Mouse (Mus musculus) C2C12 (cell line): ENCODE data around the gene Ccnd3. TPM values are rescaled to one million over a fixed set of nuclear protein-coding genes. Genes with fewer than 3 reads are reported as not detected.

ENCODE experiments used
- H3K27me3 ChIP-seq: one replicate; pipeline ENCODE4 v1.6.1; 2011; ENCODE audit not compliant: control insufficient read depth, insufficient read depth, insufficient read length
- H3K36me3 ChIP-seq: one replicate; pipeline ENCODE4 v1.6.1; 2011; ENCODE audit not compliant: control insufficient read depth, insufficient read depth
- H3K4me3 ChIP-seq: one replicate; pipeline ENCODE4 v1.5.1; 2011; ENCODE audit warnings: mild to moderate bottlenecking, control low read depth; ENCODE audit not compliant: poor library complexity, insufficient read depth, severe bottlenecking
- H3K79me2 ChIP-seq: one replicate; pipeline ENCODE4 v1.6.1; 2011; ENCODE audit not compliant: control insufficient read depth, insufficient read depth
- H3K79me3 ChIP-seq: one replicate; pipeline ENCODE4 v1.6.1; 2011; ENCODE audit warnings: low read depth, control low read depth
- H3ac ChIP-seq: one replicate; pipeline ENCODE3; 2011; ENCODE audit warnings: low read depth; ENCODE audit not compliant: control insufficient read depth, insufficient read length
- CEBPB ChIP-seq: IDR thresholded peaks from one replicate; pipeline ENCODE4 v1.6.1; 2011; ENCODE audit warnings: low read depth, mild to moderate bottlenecking, control low read depth, moderate library complexity
- CTCF ChIP-seq: IDR thresholded peaks from one replicate; pipeline ENCODE4 v1.5.1; 2011; ENCODE audit not compliant: control insufficient read depth, insufficient read depth, insufficient read length
- FOSL1 ChIP-seq: IDR thresholded peaks from one replicate; pipeline ENCODE4 v1.8.0; 2011; ENCODE audit warnings: mild to moderate bottlenecking, low read length; ENCODE audit not compliant: poor library complexity, insufficient read depth, severe bottlenecking
- MAX ChIP-seq: IDR thresholded peaks from one replicate; pipeline ENCODE4 v1.6.1; 2011; ENCODE audit warnings: mild to moderate bottlenecking, control low read depth
- MYOD1 ChIP-seq: IDR thresholded peaks from one replicate; pipeline ENCODE4 v1.6.1; 2011; ENCODE audit warnings: low read depth; ENCODE audit not compliant: control insufficient read depth, insufficient read length
- MYOG ChIP-seq: IDR thresholded peaks from one replicate; pipeline ENCODE4 v1.6.1; 2011; ENCODE audit not compliant: control insufficient read depth, insufficient read length; ENCODE audit errors: extremely low read depth
- USF1 ChIP-seq: IDR thresholded peaks from one replicate; pipeline ENCODE4 v1.6.1; 2011; ENCODE audit warnings: low read depth, mild to moderate bottlenecking, control low read depth, moderate library complexity
- polyA plus RNA-seq: library from polyadenylated mRNA; unstranded; fragments of >200 nt; fragmentation: generic; extraction: Trizol; gene quantifications from one replicate; pipeline ENCODE4 v1.2.1, GENCODE M21; 2012; ENCODE audit warnings: missing spikeins

The Ccnd3 gene
- polyA plus RNA-seq, 1 experiment = 217 TPM

DNA sequence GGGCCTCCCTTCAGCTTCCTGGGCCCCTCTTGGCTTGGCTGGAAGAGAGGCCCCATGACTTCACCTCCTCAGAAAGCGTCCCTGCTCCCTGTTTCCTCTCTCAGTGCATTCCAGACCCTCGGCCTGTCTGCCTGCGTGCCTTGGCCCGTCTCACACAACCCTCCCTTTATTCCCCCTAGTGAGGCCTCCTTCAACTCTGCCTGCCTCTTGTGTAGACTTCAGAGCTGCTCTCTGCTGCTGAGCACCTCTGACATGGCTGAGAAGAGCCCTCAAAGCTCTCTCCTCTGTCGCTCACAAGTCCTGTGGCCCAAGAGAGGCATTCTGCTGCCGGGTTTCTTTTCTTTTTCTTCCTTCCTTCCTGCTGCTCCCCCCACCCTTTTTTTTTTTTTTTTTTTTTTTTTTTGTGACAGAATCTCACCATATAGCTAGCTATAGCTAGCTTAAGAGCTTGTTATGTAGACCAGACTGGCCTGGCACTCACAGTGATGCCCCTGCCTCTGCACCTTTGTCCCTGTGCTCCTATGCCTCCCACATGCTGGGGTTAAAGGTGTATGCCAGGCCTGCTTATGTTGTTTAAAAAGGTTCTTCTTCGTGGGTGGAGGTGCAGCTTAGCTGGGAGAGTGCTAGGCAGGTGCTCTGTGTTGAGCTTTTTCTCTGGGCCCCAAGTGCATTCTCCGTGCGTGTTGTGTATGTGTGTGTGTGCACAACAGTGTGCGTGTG is 22.9 kb downstream of the Ccnd3 start:
- Histone ChIP-seq H3K27me3 (no peaks in the 10 kb centered on the region), H3K79me2 (no peaks in the 10 kb centered on the region), H3K36me3 (no peaks in the 10 kb centered on the region), H3K4me3 (no peak overlapping the region), H3ac (no peak overlapping the region), H3K79me3 (no peaks in the 10 kb centered on the region)
- TF ChIP-seq CTCF = no peak
- no peak for TF ChIP-seq FOSL1
- no peak for TF ChIP-seq MYOG
- no peak for TF ChIP-seq USF1
- no peak for TF ChIP-seq MAX
- no peak for TF ChIP-seq MYOD1
- TF ChIP-seq CEBPB = no peak

DNA sequence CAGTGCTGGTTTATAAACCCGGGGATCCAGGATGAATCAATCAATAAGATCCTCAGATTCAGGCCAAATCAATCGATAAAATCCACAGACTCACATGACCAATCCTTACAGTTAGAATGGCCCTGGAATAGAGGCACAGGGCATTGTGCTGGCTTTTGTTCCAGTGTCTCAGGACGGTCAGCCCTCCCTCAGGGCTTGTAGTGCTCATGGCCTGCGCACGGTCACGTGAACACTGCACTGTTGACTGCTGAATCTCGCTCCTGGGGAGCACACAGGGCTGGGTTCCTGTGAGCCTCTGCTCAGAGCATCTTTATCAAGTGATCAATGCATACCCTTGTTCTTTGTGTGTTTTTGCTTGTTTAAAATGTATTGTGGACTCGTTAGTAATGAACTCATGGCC is 24.1 kb downstream of the Ccnd3 start:
- Histone ChIP-seq H3K36me3 (no peaks in the 10 kb centered on the region), H3K79me2 (no peaks in the 10 kb centered on the region), H3K27me3 (no peaks in the 10 kb centered on the region), H3K79me3 (no peaks in the 10 kb centered on the region), H3ac (no peak overlapping the region), H3K4me3 (no peak overlapping the region)
- TF ChIP-seq MAX = no peak
- TF ChIP-seq CEBPB = no peak
- TF ChIP-seq MYOG = no peak
- no peak for TF ChIP-seq FOSL1
- TF ChIP-seq MYOD1 = no peak
- TF ChIP-seq CTCF = no peak
- TF ChIP-seq USF1 = no peak

DNA sequence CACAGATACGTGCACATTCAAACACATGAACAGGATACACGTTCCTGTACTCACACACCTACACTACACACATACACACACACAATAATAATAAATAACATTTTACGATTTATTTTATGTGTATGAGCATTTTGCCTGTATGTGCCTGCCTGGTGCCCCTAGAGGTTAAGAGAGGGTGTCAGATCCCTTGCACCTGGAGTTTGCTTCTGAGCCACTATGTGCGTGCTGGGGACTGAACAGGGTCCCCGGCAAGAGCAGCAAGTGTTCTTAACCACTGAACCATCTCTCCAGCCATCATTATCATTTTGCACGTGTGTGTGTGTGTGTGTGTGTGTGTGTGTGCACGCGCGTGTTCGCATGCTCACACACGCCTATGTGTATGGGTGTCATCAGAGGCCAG is 24.7 kb downstream of the Ccnd3 start:
- Histone ChIP-seq H3K27me3 (no peaks in the 10 kb centered on the region), H3K4me3 (no peak overlapping the region), H3K79me2 (no peaks in the 10 kb centered on the region), H3K36me3 (no peaks in the 10 kb centered on the region), H3ac (no peak overlapping the region), H3K79me3 (no peaks in the 10 kb centered on the region)
- no peak for TF ChIP-seq CTCF
- no peak for TF ChIP-seq USF1

DNA sequence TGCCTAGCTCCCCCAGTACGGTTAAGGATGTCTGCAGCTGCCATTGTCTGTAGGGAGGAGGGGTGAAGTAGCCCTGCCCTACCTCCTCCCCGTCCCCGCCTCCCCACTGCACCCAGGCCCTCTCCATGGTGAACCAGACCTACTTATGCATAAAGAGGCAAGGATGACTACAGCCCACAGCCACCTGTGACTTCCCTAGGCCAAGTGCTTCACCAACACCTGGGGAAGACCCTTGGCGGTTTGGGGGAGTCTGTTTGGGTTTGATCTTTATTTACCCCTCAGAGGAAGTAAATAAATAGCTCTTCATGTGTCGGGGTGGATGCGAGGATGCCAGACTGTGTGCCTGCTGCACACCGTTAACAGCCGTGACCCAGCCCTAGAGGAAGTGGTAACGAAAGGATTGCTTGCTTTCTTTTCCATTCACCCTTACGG is 26.6 kb downstream of the Ccnd3 start:
- Histone ChIP-seq H3ac (no peak overlapping the region), H3K4me3 (no peak overlapping the region), H3K79me3 (no peaks in the 10 kb centered on the region), H3K36me3 (no peaks in the 10 kb centered on the region), H3K79me2 (no peaks in the 10 kb centered on the region), H3K27me3 (no peaks in the 10 kb centered on the region)
- TF ChIP-seq CEBPB = no peak
- no peak for TF ChIP-seq MYOD1
- TF ChIP-seq MAX = no peak
- TF ChIP-seq MYOG = no peak
- no peak for TF ChIP-seq USF1
- no peak for TF ChIP-seq FOSL1
- no peak for TF ChIP-seq CTCF

DNA sequence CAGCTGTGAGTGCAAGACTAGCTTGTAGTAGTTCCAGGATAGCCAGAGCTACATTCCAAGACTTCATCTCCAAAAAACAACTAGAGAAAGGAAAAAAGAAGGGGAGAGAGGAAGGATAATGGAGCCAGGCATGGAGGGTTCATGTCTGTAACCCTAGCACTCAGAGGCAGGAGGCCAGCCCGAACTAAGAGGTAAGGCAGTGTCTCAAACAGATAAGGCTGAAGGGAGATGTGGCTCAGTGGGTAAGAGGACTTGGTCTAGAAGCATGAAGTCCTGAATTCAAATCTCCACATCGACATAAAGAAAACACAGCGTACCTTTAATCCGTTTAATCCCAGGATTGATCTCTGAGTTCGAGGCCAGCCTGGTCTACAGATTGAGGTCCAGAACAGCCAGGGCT is 27.5 kb downstream of the Ccnd3 start:
- no peaks in the 10 kb centered on the region for H3K79me3 ChIP-seq
- no peaks in the 10 kb centered on the region for H3K27me3 ChIP-seq
- no peak for TF ChIP-seq MAX
- TF ChIP-seq MYOD1 = no peak
- no peak for TF ChIP-seq USF1
- no peaks in the 10 kb centered on the region for H3K79me2 ChIP-seq
- no peak overlapping the region for H3K4me3 ChIP-seq
- H3ac ChIP-seq = no peak overlapping the region
- H3K36me3 ChIP-seq = no peaks in the 10 kb centered on the region

DNA sequence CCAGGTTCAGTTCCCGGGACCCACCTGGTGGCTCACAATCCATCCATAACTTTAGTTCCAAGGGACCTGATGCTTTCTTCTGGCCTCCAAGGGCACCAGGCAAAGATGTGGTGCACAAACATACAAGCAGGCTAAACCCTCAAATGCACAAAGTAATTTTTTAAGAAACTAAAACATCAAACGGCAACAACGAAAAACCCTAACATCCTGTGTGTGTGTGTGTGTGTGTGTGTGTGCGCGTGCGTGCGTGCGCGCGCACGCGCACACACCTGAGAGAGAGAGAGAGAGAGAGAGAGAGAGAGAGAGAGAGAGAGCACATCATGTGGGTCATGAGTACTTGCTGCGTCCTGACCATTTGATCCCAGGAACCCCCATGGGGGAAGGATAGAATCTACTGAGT is 28.8 kb downstream of the Ccnd3 start:
- Histone ChIP-seq H3ac (no peak overlapping the region), H3K27me3 (no peaks in the 10 kb centered on the region), H3K79me2 (no peaks in the 10 kb centered on the region), H3K36me3 (no peaks in the 10 kb centered on the region), H3K79me3 (no peaks in the 10 kb centered on the region), H3K4me3 (no peak overlapping the region)
- TF ChIP-seq USF1 (no peak), MAX (no peak), CEBPB (no peak), FOSL1 (no peak), MYOD1 (no peak), MYOG (no peak), CTCF (no peak)
